Mouse (Mus musculus) ES-CJ7 (cell line): ENCODE measurements at regions not wholly inside any gene's neighbourhood (a gene's known extent, or its start where the extent isn't known, plus 50 kb on each side); places are given as distances from the start of the nearest gene placed in this dataset.

Experiments used
- DNase-seq: peaks from one replicate; pipeline ENCODE4 v3.0.0; 2011; ENCODE audit warnings: low read depth, low spot score

DNA sequence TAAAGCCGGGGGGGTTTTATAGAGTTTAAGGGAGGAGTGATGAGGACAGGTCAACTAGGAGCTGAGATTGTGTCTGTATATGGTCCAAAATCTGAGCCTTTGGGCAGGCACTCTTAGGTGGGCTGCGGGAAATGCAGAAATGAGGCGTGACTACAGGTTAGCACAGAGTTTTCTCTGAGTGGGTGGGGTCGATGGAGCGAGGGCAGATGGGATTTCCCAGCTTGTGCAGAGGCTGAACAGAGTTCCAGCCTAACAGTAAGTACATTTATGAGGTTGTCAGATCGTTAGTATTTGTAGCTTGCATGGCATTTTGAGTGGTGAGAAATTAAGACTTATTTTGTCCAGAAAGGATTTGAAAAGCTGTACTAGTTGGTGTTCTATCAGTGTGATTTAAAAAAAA lies 1358.4 kb downstream of the Gsdmc2 start:
- DNase-seq: no peak

- DNase-seq: no peak
These were observed 1360.6 kb downstream of the Gsdmc2 start for GRCm38 (mm10) chr15:62484350-62484749.

- no peak for DNase-seq
These were observed 1361.4 kb downstream of the Gsdmc2 start for GRCm38 (mm10) chr15:62483534-62483933.

- DNase-seq: no peak
These were observed 1362.6 kb downstream of the Gsdmc2 start for GRCm38 (mm10) chr15:62482357-62482756.

DNA sequence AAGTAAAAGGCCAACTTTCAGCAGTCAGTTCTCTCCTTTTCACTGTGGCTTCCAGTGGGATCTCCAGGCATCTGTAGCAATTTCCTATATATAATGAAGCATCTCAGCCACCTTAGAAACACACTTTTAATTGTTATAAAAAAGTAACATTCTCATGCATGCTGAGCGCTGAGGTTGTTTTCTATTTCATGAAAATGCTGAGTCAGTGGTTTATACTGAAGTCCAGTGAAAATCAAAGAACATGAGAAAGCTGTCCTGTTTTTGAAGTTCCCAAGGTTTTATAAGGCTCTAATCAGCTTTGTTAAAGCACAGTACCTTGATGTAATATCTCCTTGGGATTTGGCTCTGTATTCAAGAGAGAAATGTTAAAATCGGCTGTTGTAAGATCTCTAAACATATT lies 1367.2 kb downstream of the Gsdmc2 start:
- DNase-seq: no peak

GRCm38 (mm10) chr15:62476452-62476851 lies 1368.5 kb downstream of the Gsdmc2 start:
- DNase-seq: no peak

GRCm38 (mm10) chr15:62470683-62471331 lies 1374.2 kb downstream of the Gsdmc2 start:
- no peak for DNase-seq

DNA sequence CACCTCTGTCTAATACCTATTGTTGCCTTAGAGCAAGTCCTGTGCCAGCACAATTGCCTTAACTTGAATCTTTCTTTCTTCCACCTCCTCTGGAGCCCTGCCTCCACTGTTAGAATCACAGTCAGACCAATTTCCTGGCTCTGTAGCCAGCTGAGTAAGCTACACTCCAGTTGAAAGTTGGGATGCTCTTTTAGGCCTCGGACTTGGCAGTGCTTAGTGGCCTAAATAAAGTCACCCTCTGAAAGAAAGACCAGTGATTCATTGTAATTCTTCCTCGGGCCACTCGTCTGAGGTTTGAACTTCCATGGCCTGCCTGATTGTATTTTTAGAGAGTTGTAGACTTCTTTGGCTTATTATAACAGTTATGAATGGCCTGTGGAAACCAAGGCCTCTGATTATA lies 1376.9 kb downstream of the Gsdmc2 start:
- DNase-seq: no peak

DNA sequence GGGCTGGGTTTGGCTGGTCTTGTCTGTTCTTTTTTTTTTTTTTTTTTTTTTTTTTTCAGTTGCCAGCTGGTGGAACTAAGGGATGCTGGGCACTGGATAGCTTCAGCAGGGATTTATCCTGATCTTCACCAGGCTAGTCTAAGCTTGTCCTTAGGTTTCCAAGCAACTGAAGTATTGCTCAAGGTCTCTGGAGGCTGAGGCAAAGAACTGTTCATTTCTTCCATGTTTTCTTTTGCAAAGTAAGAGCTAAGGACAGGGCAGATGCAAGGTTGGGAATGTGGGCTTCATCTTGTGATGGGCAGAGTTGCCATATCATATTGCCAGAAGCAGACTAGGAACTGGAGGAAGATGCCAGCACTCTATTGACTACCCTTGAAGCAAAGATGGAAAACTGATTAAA lies 1378.1 kb downstream of the Gsdmc2 start:
- no peak for DNase-seq

DNA sequence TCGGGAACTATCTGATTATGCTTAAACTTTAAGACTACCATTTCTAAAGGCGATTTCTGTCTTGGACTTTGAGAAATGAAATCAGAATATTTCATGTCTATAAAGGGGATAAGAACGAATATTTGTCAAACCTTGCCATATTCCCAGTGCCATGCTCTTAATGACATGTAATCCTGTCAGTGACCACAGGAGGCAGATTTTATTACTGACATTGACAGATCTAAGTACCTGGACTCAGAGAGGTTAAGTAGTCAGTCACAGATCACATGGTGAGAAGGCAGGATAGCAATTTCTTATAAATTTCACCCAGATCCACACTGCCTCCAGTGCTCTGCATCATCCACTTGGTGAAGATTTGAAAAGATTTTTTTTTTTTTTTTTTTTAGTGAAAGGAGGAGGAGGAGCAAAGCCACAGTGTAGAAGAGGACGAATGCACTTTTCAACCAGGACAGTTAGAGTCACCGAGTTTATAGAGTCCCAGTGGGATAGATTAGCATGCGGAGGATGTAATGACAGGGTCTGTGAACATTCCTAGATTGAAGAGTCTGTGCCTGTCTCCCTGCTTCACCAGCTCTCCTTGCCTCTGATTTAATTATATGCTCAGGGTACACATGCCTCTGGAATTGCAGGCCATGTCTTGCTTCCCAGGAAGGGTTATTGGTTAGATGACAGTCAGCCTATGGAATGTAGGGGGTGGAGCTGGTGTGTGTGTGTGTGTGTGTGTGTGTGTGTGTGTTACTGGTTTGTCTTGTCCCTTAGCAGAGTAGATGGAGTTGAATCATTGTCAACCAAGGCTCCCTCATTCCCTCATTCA lies 1379.7 kb downstream of the Gsdmc2 start:
- peak; percentile 8 for DNase-seq

GRCm38 (mm10) chr15:62462698-62463097 lies 1382.3 kb downstream of the Gsdmc2 start:
- DNase-seq: peak; percentile 32

DNA sequence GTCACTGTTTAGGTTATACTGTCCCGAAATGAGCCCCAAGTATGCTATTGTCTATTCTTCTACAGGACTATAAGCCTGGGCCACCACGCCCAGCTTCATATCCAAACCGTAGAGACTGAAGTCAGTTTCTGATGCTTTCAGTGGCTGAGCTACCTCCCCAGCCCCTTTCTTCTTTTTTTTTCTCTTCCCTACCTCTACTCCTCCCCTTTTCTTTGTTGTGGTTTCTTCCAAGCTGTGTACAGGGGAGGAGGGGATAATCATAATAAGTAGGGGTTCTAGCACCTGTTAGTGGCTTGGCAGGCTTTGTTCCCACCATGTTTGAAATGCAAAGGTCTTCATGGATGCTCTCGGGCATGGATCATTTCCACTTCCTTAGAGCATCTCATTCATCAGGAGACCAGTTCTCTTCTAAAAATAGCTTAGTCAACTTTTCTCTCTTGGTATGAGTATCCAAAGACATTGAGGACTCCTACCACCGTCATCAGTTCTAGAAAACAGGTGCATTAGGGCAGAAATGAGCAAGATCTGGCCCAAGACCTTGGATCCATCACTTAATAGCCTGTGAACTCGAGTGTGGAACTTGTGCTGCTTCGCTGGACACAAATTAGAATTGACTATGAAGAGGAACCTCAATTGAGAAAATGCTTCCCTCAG lies 1383.5 kb downstream of the Gsdmc2 start:
- no peak for DNase-seq

- no peak for DNase-seq
These were observed 1384.3 kb downstream of the Gsdmc2 start for GRCm38 (mm10) chr15:62460724-62461123.

DNA sequence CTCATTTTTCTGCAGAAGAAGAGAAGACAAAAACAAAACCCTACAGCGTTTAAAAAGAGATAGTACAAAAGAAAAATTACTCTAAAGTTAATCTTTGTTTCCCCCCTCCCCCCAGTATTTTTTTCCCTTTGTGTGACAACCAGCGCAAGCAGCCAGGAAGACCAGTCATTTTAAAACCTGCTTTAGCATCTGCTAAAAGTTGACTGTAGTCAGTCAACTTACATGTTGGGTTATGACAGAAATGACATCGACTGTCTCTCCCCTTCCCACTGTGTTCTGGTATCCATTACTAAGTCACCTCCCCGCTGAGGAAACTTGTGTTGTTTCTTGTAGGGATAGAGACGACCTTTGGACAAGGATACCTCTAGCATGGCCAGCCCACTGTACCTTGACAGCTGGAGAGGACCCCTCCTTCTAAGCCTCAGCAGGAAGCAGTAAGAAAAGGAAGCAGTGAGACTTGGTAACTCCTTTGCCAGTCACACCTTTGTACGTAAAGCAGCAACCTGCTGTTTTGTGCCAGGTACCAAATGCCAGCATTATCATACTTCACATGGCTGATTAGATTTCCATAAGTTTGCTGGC lies 1384.9 kb downstream of the Gsdmc2 start:
- DNase-seq: no peak

DNA sequence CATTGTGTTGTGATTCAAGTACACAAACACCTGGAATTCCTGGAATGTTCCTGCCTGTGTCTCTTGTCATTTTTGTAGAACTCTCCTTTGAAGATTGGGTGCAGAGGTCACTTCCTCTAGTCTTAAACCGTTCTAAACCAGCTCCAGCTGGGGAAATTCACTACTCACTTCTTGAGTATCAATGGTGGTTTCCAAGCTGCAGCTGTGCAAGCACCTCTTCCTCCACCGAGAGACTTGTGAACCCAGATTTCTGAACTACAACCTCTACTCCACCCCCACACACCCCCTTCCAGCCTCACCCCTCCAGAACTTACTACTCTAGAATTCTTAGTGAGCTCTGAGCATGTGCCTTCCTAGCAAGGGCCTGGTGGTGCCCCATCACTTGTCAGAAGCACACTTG lies 1387.0 kb downstream of the Gsdmc2 start:
- peak; percentile 28 for DNase-seq

DNA sequence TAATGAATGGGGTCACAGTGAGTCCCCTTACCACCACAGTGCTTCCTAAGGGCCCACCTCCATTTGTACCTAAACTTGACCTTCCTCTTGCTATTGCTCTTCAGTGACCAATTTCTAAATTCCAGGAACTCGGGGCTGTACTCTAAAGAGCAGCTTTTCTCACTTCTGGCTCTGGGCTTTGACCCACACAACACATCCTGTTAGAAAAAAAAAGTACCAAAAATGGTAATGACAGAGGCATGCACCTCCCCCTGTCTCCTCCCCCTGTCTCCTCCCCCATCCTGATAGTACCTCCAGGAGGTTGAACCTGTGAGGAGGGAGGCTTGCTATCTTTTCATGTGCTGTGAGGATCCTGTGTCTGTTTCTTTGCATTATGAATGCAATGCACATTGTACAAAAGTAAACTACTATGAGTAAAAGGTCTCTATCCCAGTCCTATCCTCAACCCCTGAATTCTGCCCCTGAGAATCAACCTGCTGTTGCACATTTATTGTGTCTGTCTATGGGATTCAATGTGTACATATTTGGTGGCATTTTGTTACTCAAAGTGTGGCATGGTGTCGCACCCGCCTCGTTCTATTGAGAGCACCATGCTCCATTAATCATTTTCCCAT lies 1387.8 kb downstream of the Gsdmc2 start:
- DNase-seq: peak; percentile 10

GRCm38 (mm10) chr15:62456020-62456419 lies 1389.0 kb downstream of the Gsdmc2 start:
- no peak for DNase-seq

DNA sequence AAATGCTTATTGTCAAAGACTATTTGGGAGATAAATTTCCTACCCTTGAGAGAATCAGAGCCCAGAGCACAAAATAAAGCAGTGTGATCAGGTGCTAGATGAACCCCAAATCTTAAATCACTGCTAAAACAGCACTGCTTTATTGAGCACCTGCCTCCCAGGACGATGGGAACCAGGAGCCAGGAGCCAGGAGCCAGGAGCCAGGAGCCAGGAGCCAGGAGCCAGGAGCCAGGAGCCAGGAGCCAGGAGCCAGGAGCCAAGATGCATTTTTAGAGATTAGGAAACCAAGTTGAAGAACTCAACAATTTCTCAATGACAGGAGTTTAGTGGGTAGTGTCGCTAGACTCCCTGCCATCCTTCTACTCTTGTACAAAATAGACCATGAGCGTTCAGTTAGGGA lies 1396.9 kb downstream of the Gsdmc2 start:
- no peak for DNase-seq

DNA sequence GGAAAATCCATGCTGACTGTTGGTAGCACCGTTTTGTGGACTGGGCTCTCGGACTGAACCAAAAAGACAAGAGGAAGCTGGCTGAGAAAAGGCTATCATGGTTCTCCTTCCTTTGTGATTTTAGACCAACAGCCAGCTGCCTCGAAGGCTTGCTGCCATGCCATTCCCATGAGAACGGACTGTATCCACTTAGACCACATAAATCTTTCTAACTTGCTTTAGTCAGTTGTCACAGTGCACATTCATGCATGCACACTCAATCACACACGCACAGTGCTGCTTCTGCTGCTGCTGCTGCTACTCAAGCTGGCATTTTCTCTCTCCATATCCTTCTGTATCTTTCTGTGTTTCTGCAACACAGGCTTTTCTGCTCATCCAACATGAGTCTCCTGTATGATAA lies 1405.8 kb downstream of the Gsdmc2 start:
- no peak for DNase-seq

GRCm38 (mm10) chr15:62436631-62437030 lies 1408.3 kb downstream of the Gsdmc2 start:
- DNase-seq: no peak

- DNase-seq: no peak
These were observed 1409.8 kb downstream of the Gsdmc2 start for GRCm38 (mm10) chr15:62435141-62435680.
